Mouse (Mus musculus) lung, embryonic 14.5 days (tissue): ENCODE data around the gene Srarp. TPM values are rescaled to one million over a fixed set of nuclear protein-coding genes. Genes with fewer than 3 reads are reported as not detected.

Experiments
- ATAC-seq: fragments of 200-750 bp; cut with Nextera tagmentation; 2 replicates; pipeline ENCODE4 v1.8.0; 2017; ENCODE audit warnings: mild to moderate bottlenecking, moderate TSS enrichment, moderate library complexity; ENCODE audit not compliant: insufficient read depth
- DNase-seq: peaks from one replicate; pipeline ENCODE4 v3.0.0-alpha.2; 2015
- H3K27ac ChIP-seq: fragments of 300-500 bp; sonication (generic); 2 replicates; pipeline ENCODE4 v1.5.1; 2014; ENCODE audit warnings: low read depth, mild to moderate bottlenecking, moderate library complexity
- H3K27me3 ChIP-seq: fragments of 300-500 bp; sonication (generic); 2 replicates; pipeline ENCODE4 v1.6.1; 2014; ENCODE audit warnings: low read length, control low read depth; ENCODE audit not compliant: insufficient read depth
- H3K36me3 ChIP-seq: fragments of 300-500 bp; sonication (generic); 2 replicates; pipeline ENCODE4 v1.6.1; 2014; ENCODE audit warnings: control low read depth; ENCODE audit not compliant: insufficient read depth
- H3K4me1 ChIP-seq: fragments of 300-500 bp; sonication (generic); 2 replicates; pipeline ENCODE4 v1.6.1; 2014; ENCODE audit warnings: antibody characterized with exemption, control low read depth; ENCODE audit not compliant: insufficient read depth
- H3K4me2 ChIP-seq: fragments of 300-500 bp; sonication (generic); 2 replicates; pipeline ENCODE4 v1.6.1; 2014; ENCODE audit warnings: mild to moderate bottlenecking
- H3K4me3 ChIP-seq: fragments of 300-500 bp; sonication (generic); 2 replicates; pipeline ENCODE4 v1.5.1; 2014; ENCODE audit warnings: low read depth, low read length
- H3K9ac ChIP-seq: fragments of 300-500 bp; sonication (generic); 2 replicates; pipeline ENCODE4 v1.6.1; 2014
- H3K9me3 ChIP-seq: fragments of 300-500 bp; sonication (generic); 2 replicates; pipeline ENCODE4 v1.6.1; 2016; ENCODE audit warnings: low read depth, low read length, control low read depth
- CTCF ChIP-seq: IDR thresholded peaks from 2 replicates; pipeline ENCODE4 v1.5.1; 2016; ENCODE audit warnings: antibody characterized with exemption, low read depth
- WGBS: fragments of 180-500 bp; shearing (Covaris S2); extraction: QIAGEN DNeasy Blood & Tissue Kit; methylation state at CpG from one replicate; pipeline ENCODE4 v1.1.7; 2014; 5-methylcytosine and 5-hydroxymethylcytosine counted together
- polyA plus RNA-seq: library from polyadenylated mRNA; unstranded; fragments of >200 nt; fragmentation: Nextera tagmentation; extraction: Ambion mirVana; gene quantifications from 2 replicates; pipeline ENCODE4 v1.2.1, GENCODE M21; 2014

Gene Srarp
- not detected in 2 replicates for polyA plus RNA-seq

DNA sequence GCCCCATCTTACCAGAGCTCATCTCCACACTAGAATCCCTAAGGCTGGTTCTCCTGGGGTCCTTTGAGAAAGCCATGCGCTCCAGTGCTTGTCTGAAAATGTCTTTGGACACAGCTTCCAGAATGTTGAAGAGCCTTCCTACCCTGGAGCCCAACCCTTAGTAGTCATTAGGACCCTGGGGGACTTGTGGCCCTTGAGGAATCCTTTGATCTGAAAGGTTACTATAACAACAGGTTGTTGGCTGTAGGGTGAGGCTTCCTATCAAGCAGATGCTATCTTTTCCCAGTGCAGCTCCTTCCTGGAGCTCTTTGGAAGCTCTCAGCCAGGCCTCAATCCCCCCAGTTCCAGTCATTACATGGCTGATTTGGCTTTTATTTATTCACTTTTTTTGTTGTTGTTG lies at the start of gene Srarp:
TSS of gene Srarp (minus strand) at position 132 of the 400 bp plus-strand sequence.
- no peak for TF ChIP-seq CTCF
- WGBS, result 60% methylated on average over 1 of the region's 1 CpGs
- no peak for ATAC-seq

DNA sequence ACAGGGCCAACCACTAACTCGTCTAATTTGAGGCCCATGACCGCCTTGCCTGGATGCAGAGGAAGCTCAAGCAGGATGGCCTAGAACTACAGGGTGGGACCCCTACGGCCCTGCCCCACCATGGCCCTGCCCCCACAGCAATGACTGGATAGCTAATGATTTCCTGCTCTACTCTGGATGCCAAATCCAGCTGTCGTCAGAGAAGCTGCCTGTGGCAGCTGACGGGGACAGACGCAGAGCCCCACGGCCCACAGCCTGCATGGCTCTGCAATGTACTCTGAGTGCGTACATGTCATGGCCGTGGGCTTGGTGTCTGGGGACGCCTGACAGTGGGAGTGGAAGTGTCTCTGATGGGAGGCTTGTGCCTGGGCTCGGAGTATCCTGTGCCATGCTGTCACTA lies 48.2 kb upstream of the Srarp start:
- no peak for TF ChIP-seq CTCF
- no peak overlapping the region for H3K9ac ChIP-seq
- H3K4me1 ChIP-seq, result no peaks in the 10 kb centered on the region
- no peak overlapping the region for H3K27ac ChIP-seq
- ATAC-seq, result no peak
- DNase-seq, result peak; percentile 41
- H3K4me3 ChIP-seq, result no peak overlapping the region
- no peaks in the 10 kb centered on the region for H3K27me3 ChIP-seq
- WGBS, result 48% methylated on average over 11 of the region's 11 CpGs
- H3K9me3 ChIP-seq, result no peaks in the 10 kb centered on the region
- peaks cover 96% of the 10 kb centered on the region for H3K36me3 ChIP-seq
- H3K4me2 ChIP-seq, result no peak overlapping the region

More for the DNA sequence above, at the start of gene Srarp:
- Histone ChIP-seq H3K27ac (no peak within 1 kb of the TSS), H3K9me3 (no peaks in the 10 kb centered on the region), H3K27me3 (no peaks in the 10 kb centered on the region), H3K4me1 (no peaks in the 10 kb centered on the region), H3K36me3 (no peaks in the 10 kb centered on the region), H3K4me3 (no peak within 1 kb of the TSS), H3K4me2 (no peak within 1 kb of the TSS), H3K9ac (no peak within 1 kb of the TSS)
- DNase-seq, result no peak

DNA sequence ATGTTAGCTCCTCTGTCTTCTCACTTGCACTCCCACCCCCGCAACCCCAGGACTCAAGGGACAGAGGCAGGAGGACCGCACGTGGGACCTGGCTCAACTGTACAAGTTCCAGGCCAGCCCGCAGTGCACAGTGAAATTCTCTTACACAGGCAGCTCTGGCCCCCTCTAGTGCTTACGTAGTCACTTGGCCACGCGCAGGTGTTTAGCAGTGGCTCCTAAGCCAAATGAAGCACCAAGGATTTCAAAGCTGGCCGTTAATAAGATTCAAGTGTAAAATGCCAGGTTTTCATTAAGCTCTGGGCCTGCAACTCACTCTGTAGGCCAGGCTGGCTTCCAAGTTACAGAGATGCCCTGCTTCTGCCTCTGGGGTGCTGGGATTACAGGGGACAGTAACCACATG lies 43.5 kb upstream of the Srarp start:
- H3K9me3 ChIP-seq, result no peaks in the 10 kb centered on the region
- no peak overlapping the region for H3K4me3 ChIP-seq
- H3K27me3 ChIP-seq, result no peaks in the 10 kb centered on the region
- no peak overlapping the region for H3K27ac ChIP-seq
- no peak for TF ChIP-seq CTCF
- no peak overlapping the region for H3K4me2 ChIP-seq
- peaks cover 98% of the 10 kb centered on the region for H3K36me3 ChIP-seq
- H3K4me1 ChIP-seq, result no peaks in the 10 kb centered on the region
- DNase-seq (no peak), ATAC-seq (no peak)
- no peak overlapping the region for H3K9ac ChIP-seq
- WGBS, result 89% methylated on average over 8 of the region's 8 CpGs

DNA sequence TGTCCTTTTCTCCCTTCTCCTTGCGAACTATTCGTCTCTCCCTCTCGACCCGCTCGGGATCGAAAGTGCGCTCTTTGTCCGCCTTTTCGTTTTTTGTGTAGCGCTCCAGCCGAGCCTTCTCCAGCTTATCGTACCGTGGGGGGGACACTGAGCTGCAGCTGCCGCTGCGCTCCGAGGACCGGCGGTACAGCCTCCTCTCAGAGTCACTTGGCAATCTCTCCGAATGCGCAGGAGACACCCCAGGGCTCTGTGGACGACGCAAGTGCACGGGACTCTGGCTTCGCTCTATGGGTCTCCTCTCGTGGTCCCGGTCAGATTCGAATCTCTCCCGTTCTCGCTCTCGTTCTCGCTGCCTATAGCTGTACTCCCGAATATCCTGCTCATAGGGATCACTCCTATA lies 42.9 kb upstream of the Srarp start:
- DNase-seq (no peak), ATAC-seq (no peak)
- WGBS, result 94% methylated on average over 32 of the region's 32 CpGs
- Histone ChIP-seq H3K36me3 (peaks cover 98% of the 10 kb centered on the region), H3K9ac (no peak overlapping the region), H3K9me3 (no peaks in the 10 kb centered on the region), H3K4me3 (no peak overlapping the region), H3K4me1 (no peaks in the 10 kb centered on the region), H3K27me3 (no peaks in the 10 kb centered on the region), H3K27ac (peak overlapping the region; percentile 59; the same call in 1 of the 2 replicates), H3K4me2 (no peak overlapping the region)
- TF ChIP-seq CTCF, result no peak

DNA sequence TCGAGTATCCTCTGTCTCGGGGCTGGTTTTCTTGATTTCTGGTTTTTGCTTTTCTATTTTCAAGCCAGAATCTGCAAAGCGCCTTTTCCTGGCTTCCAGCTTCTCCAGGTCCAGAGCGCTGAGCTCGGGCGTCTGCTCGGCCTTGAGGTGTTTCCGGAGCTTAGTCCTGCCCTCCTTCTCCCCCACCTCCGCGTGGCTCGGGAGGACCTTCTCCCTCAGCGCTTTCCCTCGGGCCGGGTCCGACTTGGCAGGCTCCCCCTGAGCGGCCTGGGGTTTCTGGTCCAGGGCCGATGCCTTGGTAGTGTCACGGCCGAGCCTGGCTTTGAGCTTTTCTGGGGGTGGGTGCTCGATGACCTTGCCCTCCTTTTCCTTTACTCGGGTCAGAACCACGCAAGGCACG lies 42.3 kb upstream of the Srarp start:
- H3K27ac ChIP-seq, result peak overlapping the region; percentile 59
- no peak overlapping the region for H3K9ac ChIP-seq
- H3K4me1 ChIP-seq, result no peaks in the 10 kb centered on the region
- ATAC-seq (no peak), DNase-seq (no peak)
- no peaks in the 10 kb centered on the region for H3K9me3 ChIP-seq
- no peaks in the 10 kb centered on the region for H3K27me3 ChIP-seq
- H3K4me2 ChIP-seq, result no peak overlapping the region
- WGBS, result 87% methylated on average over 23 of the region's 23 CpGs
- no peak overlapping the region for H3K4me3 ChIP-seq
- peaks cover 98% of the 10 kb centered on the region for H3K36me3 ChIP-seq
- no peak for TF ChIP-seq CTCF

GRCm38 (mm10) chr4:141477681-141478102 lies 41.8 kb upstream of the Srarp start:
- Histone ChIP-seq H3K4me3 (no peak overlapping the region), H3K4me1 (no peaks in the 10 kb centered on the region), H3K27me3 (no peaks in the 10 kb centered on the region), H3K36me3 (peaks cover 98% of the 10 kb centered on the region), H3K4me2 (no peak overlapping the region), H3K27ac (peak overlapping the region; percentile 59; the same call in 1 of the 2 replicates), H3K9ac (no peak overlapping the region), H3K9me3 (no peaks in the 10 kb centered on the region)
- ATAC-seq (no peak), DNase-seq (peak; percentile 58)
- TF ChIP-seq CTCF, result no peak
- 72% methylated on average over 16 of the region's 16 CpGs for WGBS

GRCm38 (mm10) chr4:141474431-141474830 lies 38.5 kb upstream of the Srarp start:
- DNase-seq, result peak; percentile 69
- Histone ChIP-seq H3K9me3 (no peaks in the 10 kb centered on the region), H3K4me1 (no peaks in the 10 kb centered on the region), H3K36me3 (peaks cover 100% of the 10 kb centered on the region), H3K9ac (no peak overlapping the region), H3K4me2 (no peak overlapping the region), H3K4me3 (no peak overlapping the region), H3K27ac (no peak overlapping the region), H3K27me3 (no peaks in the 10 kb centered on the region)
- TF ChIP-seq CTCF, result no peak
- WGBS, result 75% methylated on average over 19 of the region's 19 CpGs
- peak; percentile 42; the same call in 1 of the 2 replicates for ATAC-seq
